Mouse (Mus musculus): Measurements from ENCODE around the gene Thoc5. TPM values are rescaled to one million over a fixed set of nuclear protein-coding genes. Genes with fewer than 3 reads are reported as not detected.

The Thoc5 gene
- polyA plus RNA-seq, 1 experiment from 2014 or later = 37.7 TPM

DNA sequence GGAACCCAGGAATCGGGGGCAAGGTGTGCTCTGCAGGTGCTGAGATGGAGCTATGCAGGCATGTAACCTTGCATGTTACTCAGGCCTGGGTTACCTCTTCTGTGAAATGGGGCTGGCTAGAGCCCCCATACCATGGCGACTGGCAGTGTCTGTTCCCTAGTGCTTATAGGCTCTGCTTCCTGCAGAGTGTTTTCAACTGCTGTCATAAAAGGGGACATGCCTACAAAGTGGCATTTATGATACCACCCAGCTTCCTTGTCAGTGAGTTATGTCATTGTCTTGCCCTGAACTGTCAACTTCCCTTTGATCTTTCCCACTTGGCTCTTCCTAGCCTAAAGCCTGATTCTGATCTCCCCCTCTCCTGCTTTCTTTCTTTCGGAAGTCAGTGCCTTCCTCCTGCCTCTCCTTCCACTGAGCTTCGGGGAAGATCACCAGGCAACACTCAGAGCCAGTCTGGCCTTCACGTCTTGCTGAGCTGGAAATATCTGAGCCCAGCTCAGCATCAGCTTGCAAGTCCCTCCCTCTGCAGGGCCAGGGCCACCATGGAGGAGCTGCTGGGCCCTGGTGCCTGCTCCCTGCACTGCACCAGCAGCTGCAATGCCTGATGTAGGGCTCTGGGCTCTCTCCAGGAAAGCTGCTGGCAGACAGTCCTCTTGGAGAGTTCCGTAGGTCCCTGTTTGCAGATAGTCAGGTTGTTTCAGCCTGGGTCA lies 68.1 kb downstream of the Thoc5 start:
- H3K4me3 ChIP-seq (ENCODE audit: low read depth, low read length) = no peak overlapping the region
- no peak overlapping the region for H3K9ac ChIP-seq
- no peaks in the 10 kb centered on the region for H3K27me3 ChIP-seq (ENCODE audit: insufficient read depth, low read length)
- no peaks in the 10 kb centered on the region for H3K36me3 ChIP-seq (ENCODE audit: insufficient read depth)
- no peak for DNase-seq
- no peak for ATAC-seq (ENCODE audit: insufficient read depth)
- WGBS = 48% methylated on average over 6 of the region's 6 CpGs
- no peaks in the 10 kb centered on the region for H3K9me3 ChIP-seq (ENCODE audit: low read depth, low read length)
- no peak for TF ChIP-seq CTCF (IDR thresholded peaks at IDR 0.05; ENCODE audit: low read depth)
- no peak overlapping the region for H3K27ac ChIP-seq (ENCODE audit: low read depth)
- H3K4me2 ChIP-seq = no peak overlapping the region
- no peaks in the 10 kb centered on the region for H3K4me1 ChIP-seq (ENCODE audit: insufficient read depth)

DNA sequence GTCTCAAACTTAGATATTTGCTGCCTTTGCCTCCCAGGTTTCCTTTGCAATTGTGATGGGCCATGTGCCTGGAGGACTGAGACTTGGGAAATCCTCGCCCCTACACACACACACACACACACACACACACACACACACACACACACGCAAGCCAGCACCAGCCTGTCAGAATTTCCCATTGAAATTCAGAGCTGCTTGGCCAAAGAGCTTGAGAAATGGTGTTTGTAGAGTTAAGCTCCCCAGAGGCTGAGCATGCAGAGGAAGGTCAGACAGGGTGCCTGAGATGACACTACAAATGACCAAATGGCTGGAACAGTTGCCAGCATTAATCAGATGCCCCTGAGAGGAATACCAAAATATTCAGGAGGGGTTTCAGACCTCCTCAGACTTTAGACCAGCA lies 71.2 kb downstream of the Thoc5 start:
- H3K4me1 ChIP-seq (ENCODE audit: insufficient read depth) = no peaks in the 10 kb centered on the region
- no peaks in the 10 kb centered on the region for H3K9me3 ChIP-seq (ENCODE audit: low read depth, low read length)
- no peak overlapping the region for H3K4me2 ChIP-seq
- WGBS = 45% methylated on average over 2 of the region's 2 CpGs
- no peak for TF ChIP-seq CTCF (IDR thresholded peaks at IDR 0.05; ENCODE audit: low read depth)
- no peak overlapping the region for H3K27ac ChIP-seq (ENCODE audit: low read depth)
- H3K4me3 ChIP-seq (ENCODE audit: low read depth, low read length) = no peak overlapping the region
- no peak for ATAC-seq (ENCODE audit: insufficient read depth)
- no peak for DNase-seq
- no peak overlapping the region for H3K9ac ChIP-seq
- no peaks in the 10 kb centered on the region for H3K36me3 ChIP-seq (ENCODE audit: insufficient read depth)
- H3K27me3 ChIP-seq (ENCODE audit: insufficient read depth, low read length) = no peaks in the 10 kb centered on the region

DNA sequence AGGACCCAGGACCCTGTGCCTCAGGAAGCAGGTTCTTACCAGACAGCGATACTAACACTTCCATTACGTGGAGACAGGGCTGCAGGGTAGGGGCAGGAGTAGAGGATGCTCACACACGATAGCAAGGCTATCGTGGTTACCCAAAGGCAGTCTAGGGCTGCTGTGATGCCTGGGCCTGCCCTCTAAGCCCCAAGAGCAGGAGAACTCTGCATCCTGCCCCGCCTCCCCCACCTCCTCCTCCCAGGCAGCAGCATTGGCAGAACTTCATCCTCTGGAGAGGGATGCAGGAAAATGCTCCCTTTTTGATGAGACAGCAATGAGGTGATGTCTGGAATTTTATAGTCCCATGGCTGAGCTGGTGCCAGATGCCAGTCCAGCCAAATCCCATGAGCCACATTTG lies 71.8 kb downstream of the Thoc5 start:
- no peaks in the 10 kb centered on the region for H3K36me3 ChIP-seq (ENCODE audit: insufficient read depth)
- no peaks in the 10 kb centered on the region for H3K4me1 ChIP-seq (ENCODE audit: insufficient read depth)
- no peak overlapping the region for H3K9ac ChIP-seq
- H3K27ac ChIP-seq (ENCODE audit: low read depth) = no peak overlapping the region
- H3K4me3 ChIP-seq (ENCODE audit: low read depth, low read length) = no peak overlapping the region
- no peak for DNase-seq
- TF ChIP-seq CTCF (IDR thresholded peaks at IDR 0.05; ENCODE audit: low read depth) = no peak
- ATAC-seq (ENCODE audit: insufficient read depth) = no peak
- no peak overlapping the region for H3K4me2 ChIP-seq
- 69% methylated on average over 5 of the region's 5 CpGs for WGBS
- H3K9me3 ChIP-seq (ENCODE audit: low read depth, low read length) = no peaks in the 10 kb centered on the region
- H3K27me3 ChIP-seq (ENCODE audit: insufficient read depth, low read length) = no peaks in the 10 kb centered on the region

DNA sequence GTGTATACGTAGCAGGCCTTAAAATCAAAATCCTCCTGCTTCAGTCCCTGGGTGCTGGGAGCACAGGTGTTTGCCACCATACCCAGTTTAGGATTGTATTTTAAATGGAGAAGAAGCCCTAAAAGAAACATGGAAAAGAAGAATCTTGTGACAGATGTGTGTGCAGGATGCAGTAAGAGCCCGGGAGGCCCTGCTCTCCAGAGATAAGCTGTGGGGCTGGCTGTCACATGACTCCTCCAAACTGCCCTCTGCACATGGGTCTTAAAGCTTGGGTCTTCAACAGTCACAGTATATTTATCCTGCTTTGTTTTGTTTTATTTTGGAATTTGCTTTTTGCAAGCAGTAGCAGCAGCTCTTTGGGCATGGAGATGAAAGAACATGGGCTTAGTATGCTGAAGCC lies 72.4 kb downstream of the Thoc5 start:
- ATAC-seq (ENCODE audit: insufficient read depth) (no peak; the same call in 1 of the 2 replicates), DNase-seq (no peak)
- Histone ChIP-seq H3K4me1 (ENCODE audit: insufficient read depth) (no peaks in the 10 kb centered on the region), H3K27ac (ENCODE audit: low read depth) (no peak overlapping the region), H3K36me3 (ENCODE audit: insufficient read depth) (no peaks in the 10 kb centered on the region), H3K4me3 (ENCODE audit: low read depth, low read length) (no peak overlapping the region), H3K9ac (no peak overlapping the region), H3K27me3 (ENCODE audit: insufficient read depth, low read length) (no peaks in the 10 kb centered on the region), H3K9me3 (ENCODE audit: low read depth, low read length) (no peaks in the 10 kb centered on the region), H3K4me2 (no peak overlapping the region)
- 43% methylated on average over 2 of the region's 2 CpGs for WGBS
- no peak for TF ChIP-seq CTCF (IDR thresholded peaks at IDR 0.05; ENCODE audit: low read depth)

DNA sequence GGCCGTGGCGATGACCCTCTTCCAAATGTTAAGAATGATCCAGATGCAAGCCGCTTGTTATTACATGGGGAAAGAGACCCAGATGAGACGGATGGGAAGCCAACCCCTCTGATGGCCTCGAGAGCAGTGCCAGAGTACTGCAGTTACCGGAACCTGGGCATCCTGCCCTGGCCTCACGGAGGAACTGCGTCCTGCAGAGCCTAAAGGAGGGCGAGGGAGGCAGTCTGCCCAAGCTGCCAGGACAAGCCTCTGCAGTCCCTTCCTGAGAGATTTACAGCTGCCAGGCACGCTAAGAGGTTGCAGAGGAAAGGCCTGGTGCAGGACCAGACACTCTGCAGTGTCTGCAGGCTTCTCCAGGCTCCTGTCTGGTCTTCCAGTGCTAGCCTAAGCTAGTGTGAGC lies 73.3 kb downstream of the Thoc5 start:
- DNase-seq = no peak
- TF ChIP-seq CTCF (IDR thresholded peaks at IDR 0.05; ENCODE audit: low read depth) = no peak
- Histone ChIP-seq H3K4me2 (no peak overlapping the region), H3K4me3 (ENCODE audit: low read depth, low read length) (no peak overlapping the region), H3K36me3 (ENCODE audit: insufficient read depth) (no peaks in the 10 kb centered on the region), H3K9me3 (ENCODE audit: low read depth, low read length) (no peaks in the 10 kb centered on the region), H3K27me3 (ENCODE audit: insufficient read depth, low read length) (no peaks in the 10 kb centered on the region), H3K9ac (no peak overlapping the region), H3K4me1 (ENCODE audit: insufficient read depth) (no peaks in the 10 kb centered on the region), H3K27ac (ENCODE audit: low read depth) (no peak overlapping the region)
- WGBS = 70% methylated on average over 10 of the region's 10 CpGs
- no peak for ATAC-seq (ENCODE audit: insufficient read depth)

DNA sequence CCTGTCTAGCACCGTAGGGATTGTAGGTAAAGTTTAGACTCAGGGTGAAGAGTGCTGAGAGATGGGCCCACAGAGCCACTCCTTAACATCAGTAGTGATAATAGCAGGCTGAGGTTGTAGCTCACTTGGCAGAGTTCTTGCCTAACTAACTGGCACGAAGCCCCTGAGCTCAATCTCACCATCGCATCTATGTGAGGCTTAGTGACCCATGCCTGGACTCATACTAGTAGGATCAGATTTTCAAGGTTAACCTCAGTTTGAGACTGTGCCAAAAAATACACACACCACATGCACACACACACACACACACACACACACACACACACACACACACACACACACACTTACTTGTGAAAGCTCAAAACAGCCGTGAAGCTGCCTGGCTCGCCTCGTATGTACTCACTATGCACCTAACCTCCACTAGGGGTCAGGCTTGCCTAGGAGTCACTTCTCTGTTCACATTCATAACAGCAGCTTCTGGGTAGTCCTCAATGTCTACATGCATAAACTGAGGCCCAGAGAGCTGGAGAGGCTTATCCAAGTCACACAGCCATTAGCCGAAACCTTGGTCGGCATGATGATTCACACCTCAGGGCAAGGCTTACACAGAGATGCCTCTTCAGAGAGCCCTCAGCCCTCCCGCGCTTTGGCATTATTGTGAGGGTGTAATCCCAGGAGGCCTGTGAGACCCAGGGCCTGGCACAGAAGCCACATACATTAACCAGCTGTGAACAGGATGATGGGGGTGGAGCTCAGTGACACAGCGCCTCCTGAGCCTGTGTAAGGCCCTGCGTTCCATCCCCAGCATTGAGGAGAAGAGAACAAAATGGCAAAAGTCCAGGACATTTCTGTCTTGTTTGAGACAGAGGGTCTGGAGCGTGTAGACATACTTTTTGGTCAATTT lies 78.1 kb downstream of the Thoc5 start:
- H3K9ac ChIP-seq = peak overlapping the region; percentile 13; the same call in 1 of the 2 replicates
- no peaks in the 10 kb centered on the region for H3K27me3 ChIP-seq (ENCODE audit: insufficient read depth, low read length)
- 0 out of 2 replicates have a peak, but pooled peaks have one; percentile 47 for ATAC-seq (ENCODE audit: insufficient read depth)
- H3K27ac ChIP-seq (ENCODE audit: low read depth) = no peak overlapping the region; the same call in 1 of the 2 replicates
- no peak overlapping the region for H3K4me3 ChIP-seq (ENCODE audit: low read depth, low read length)
- H3K36me3 ChIP-seq (ENCODE audit: insufficient read depth) = no peaks in the 10 kb centered on the region
- no peaks in the 10 kb centered on the region for H3K9me3 ChIP-seq (ENCODE audit: low read depth, low read length)
- peak; percentile 84 for DNase-seq
- peak; percentile 91 for TF ChIP-seq CTCF (IDR thresholded peaks at IDR 0.05; ENCODE audit: low read depth)
- 59% methylated on average over 13 of the region's 13 CpGs for WGBS
- H3K4me1 ChIP-seq (ENCODE audit: insufficient read depth) = no peaks in the 10 kb centered on the region
- no peak overlapping the region for H3K4me2 ChIP-seq

DNA sequence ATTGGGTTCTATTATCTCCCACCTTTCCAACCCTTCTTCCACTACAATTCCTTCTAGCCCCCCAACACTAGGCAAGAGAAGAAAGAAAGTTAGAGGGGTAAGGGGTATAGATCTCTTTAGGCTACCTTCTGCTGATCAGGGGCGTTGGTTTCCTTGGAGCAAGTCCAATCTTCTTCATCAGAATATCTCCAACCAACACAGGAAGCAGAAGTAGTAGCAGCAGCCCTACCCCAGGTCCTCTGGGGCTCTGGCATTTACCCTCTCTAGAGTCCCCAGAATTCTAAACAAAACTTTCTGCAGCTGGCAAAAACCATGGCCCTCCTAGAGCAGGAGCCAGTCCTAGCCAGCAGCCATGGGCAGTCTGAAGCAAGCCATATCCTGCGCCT lies 78.7 kb downstream of the Thoc5 start:
- Histone ChIP-seq H3K27ac (ENCODE audit: low read depth) (no peak overlapping the region; the same call in 1 of the 2 replicates), H3K4me3 (ENCODE audit: low read depth, low read length) (no peak overlapping the region), H3K4me1 (ENCODE audit: insufficient read depth) (no peaks in the 10 kb centered on the region), H3K27me3 (ENCODE audit: insufficient read depth, low read length) (no peaks in the 10 kb centered on the region), H3K9ac (no peak overlapping the region; the same call in 1 of the 2 replicates), H3K4me2 (no peak overlapping the region), H3K9me3 (ENCODE audit: low read depth, low read length) (no peaks in the 10 kb centered on the region), H3K36me3 (ENCODE audit: insufficient read depth) (no peaks in the 10 kb centered on the region)
- no peak for DNase-seq
- TF ChIP-seq CTCF (IDR thresholded peaks at IDR 0.05; ENCODE audit: low read depth) = no peak
- no peak for ATAC-seq (ENCODE audit: insufficient read depth)
- 75% methylated on average over 2 of the region's 2 CpGs for WGBS
